Mouse (Mus musculus) forebrain, postnatal 0 days (tissue): ENCODE results near the gene Ugt1a5. TPM values are rescaled to one million over a fixed set of nuclear protein-coding genes. Genes with fewer than 3 reads are reported as not detected.

Experiments
- ATAC-seq: fragments of 200-750 bp; cut with Nextera tagmentation; 2 replicates; pipeline ENCODE4 v1.8.0; 2017; ENCODE audit warnings: mild to moderate bottlenecking, moderate library complexity
- DNase-seq: peaks from one replicate; pipeline ENCODE4 v3.0.0-alpha.2; 2015
- H3K27ac ChIP-seq: fragments of 300-500 bp; sonication (generic); 2 replicates; pipeline ENCODE4 v1.5.1; 2014; ENCODE audit warnings: low read depth, mild to moderate bottlenecking, antibody characterized with exemption, low read length, moderate library complexity, mixed read lengths
- H3K27me3 ChIP-seq: fragments of 300-500 bp; sonication (generic); 2 replicates; pipeline ENCODE4 v1.6.1; 2014; ENCODE audit warnings: mild to moderate bottlenecking, low read length, mixed read lengths; ENCODE audit not compliant: insufficient read depth
- H3K36me3 ChIP-seq: fragments of 300-500 bp; sonication (generic); 2 replicates; pipeline ENCODE4 v1.6.1; 2014; ENCODE audit warnings: mild to moderate bottlenecking, moderate library complexity; ENCODE audit not compliant: insufficient read depth
- H3K4me1 ChIP-seq: fragments of 300-500 bp; sonication (generic); 2 replicates; pipeline ENCODE4 v1.6.1; 2014; ENCODE audit warnings: antibody characterized with exemption; ENCODE audit not compliant: insufficient read depth
- H3K4me2 ChIP-seq: fragments of 300-500 bp; sonication (generic); 2 replicates; pipeline ENCODE4 v1.6.1; 2014; ENCODE audit warnings: low read depth, mild to moderate bottlenecking, moderate library complexity
- H3K4me3 ChIP-seq: fragments of 300-500 bp; sonication (generic); 2 replicates; pipeline ENCODE4 v1.5.1; 2014; ENCODE audit warnings: low read depth, low read length, mixed read lengths
- H3K9ac ChIP-seq: fragments of 300-500 bp; sonication (generic); 2 replicates; pipeline ENCODE4 v1.6.1; 2014; ENCODE audit warnings: mild to moderate bottlenecking
- H3K9me3 ChIP-seq: fragments of 300-500 bp; sonication (generic); 2 replicates; pipeline ENCODE4 v1.6.1; 2016; ENCODE audit warnings: low read length
- CTCF ChIP-seq: sonication (generic); IDR thresholded peaks from 2 replicates; pipeline ENCODE4 v1.5.1; 2016; ENCODE audit warnings: antibody characterized with exemption, control low read depth, low read depth
- WGBS: fragments of 180-500 bp; shearing (Covaris S2); extraction: QIAGEN DNeasy Blood & Tissue Kit; methylation state at CpG from one replicate; pipeline ENCODE4 v1.1.7; 2014; 5-methylcytosine and 5-hydroxymethylcytosine counted together
- polyA plus RNA-seq: library from polyadenylated mRNA; unstranded; fragments of >200 nt; fragmentation: Nextera tagmentation; extraction: Ambion mirVana; gene quantifications from 2 replicates; pipeline ENCODE4 v1.2.1, GENCODE M21; 2015
- total RNA-seq: library from RNA; depleted of rRNA; stranded (reverse); fragments of >200 nt; gene quantifications from 2 replicates; pipeline ENCODE4 v1.2.3, GENCODE M21; 2014

Ugt1a5 gene
- total and polyA plus RNA-seq, 2 experiments from 2014 or later, result not detected

GRCm38 (mm10) chr1:88240579-88240978 is 74.8 kb downstream of the Ugt1a5 start:
- Histone ChIP-seq H3K4me3 (no peak overlapping the region), H3K27ac (no peak overlapping the region), H3K36me3 (no peaks in the 10 kb centered on the region), H3K27me3 (no peaks in the 10 kb centered on the region), H3K4me2 (no peak overlapping the region), H3K4me1 (no peaks in the 10 kb centered on the region), H3K9ac (no peak overlapping the region), H3K9me3 (peaks cover 97% of the 10 kb centered on the region)
- no peak for ATAC-seq
- 74% methylated on average over 4 of the region's 4 CpGs for WGBS
- no peak for TF ChIP-seq CTCF
- DNase-seq, result no peak

GRCm38 (mm10) chr1:88243861-88244260 is 78.0 kb downstream of the Ugt1a5 start:
- Histone ChIP-seq H3K27ac (no peak overlapping the region), H3K4me1 (no peaks in the 10 kb centered on the region), H3K36me3 (no peaks in the 10 kb centered on the region), H3K27me3 (no peaks in the 10 kb centered on the region), H3K9me3 (peaks cover 100% of the 10 kb centered on the region), H3K4me3 (no peak overlapping the region), H3K4me2 (no peak overlapping the region), H3K9ac (no peak overlapping the region)
- WGBS, result 69% methylated on average over 5 of the region's 5 CpGs
- no peak for TF ChIP-seq CTCF
- ATAC-seq, result no peak
- no peak for DNase-seq

DNA sequence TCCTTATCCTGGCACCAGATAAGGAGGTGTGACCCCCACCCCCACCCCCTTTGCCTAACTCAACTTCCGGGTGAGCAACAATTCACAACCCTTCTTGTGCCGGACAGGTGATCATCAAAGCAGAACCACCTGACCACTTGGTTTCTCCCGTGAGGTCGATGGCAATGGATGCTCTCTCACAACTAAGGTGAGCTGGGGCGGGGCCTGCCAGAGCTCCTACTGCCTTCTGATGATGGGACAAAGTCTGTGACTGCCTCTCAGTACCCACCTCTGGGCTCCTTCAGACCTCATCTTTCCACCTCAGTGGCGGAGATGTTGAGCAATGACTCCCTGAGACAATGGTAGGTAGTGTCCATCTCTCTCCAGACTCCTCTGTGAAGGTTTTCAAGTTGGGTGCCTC is 80.1 kb downstream of the Ugt1a5 start:
- H3K4me3 ChIP-seq, result no peak overlapping the region
- H3K4me2 ChIP-seq, result no peak overlapping the region
- H3K9me3 ChIP-seq, result peaks cover 100% of the 10 kb centered on the region
- no peaks in the 10 kb centered on the region for H3K36me3 ChIP-seq
- no peak overlapping the region for H3K9ac ChIP-seq
- no peaks in the 10 kb centered on the region for H3K4me1 ChIP-seq
- H3K27me3 ChIP-seq, result no peaks in the 10 kb centered on the region
- DNase-seq (no peak), ATAC-seq (no peak)
- TF ChIP-seq CTCF, result no peak
- 80% methylated on average over 6 of the region's 6 CpGs for WGBS
- H3K27ac ChIP-seq, result no peak overlapping the region

DNA sequence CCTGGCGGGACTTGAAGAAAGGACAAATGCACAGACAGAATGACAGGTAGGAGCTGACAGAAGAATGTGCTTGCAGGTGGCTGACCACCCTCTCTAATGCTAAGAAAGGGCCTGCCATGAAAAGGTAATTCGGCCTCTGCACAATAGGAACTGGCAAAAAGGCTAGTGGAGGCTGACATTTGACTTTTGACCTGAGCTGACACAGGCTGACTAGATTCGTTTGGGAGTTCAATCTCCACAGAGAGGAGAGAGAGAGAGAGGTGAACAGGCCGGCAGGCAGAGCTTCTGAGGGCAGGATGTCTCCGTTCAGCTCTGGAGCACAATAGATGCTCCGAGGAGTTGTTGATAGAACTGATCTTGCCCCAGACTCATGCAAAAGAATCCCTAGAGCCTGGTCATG is 80.6 kb downstream of the Ugt1a5 start:
- Histone ChIP-seq H3K9ac (no peak overlapping the region), H3K4me3 (no peak overlapping the region), H3K27me3 (no peaks in the 10 kb centered on the region), H3K9me3 (peaks cover 100% of the 10 kb centered on the region), H3K4me1 (no peaks in the 10 kb centered on the region), H3K4me2 (no peak overlapping the region), H3K27ac (no peak overlapping the region), H3K36me3 (no peaks in the 10 kb centered on the region)
- ATAC-seq, result no peak
- WGBS, result 43% methylated on average over 6 of the region's 6 CpGs
- no peak for TF ChIP-seq CTCF
- DNase-seq, result no peak

DNA sequence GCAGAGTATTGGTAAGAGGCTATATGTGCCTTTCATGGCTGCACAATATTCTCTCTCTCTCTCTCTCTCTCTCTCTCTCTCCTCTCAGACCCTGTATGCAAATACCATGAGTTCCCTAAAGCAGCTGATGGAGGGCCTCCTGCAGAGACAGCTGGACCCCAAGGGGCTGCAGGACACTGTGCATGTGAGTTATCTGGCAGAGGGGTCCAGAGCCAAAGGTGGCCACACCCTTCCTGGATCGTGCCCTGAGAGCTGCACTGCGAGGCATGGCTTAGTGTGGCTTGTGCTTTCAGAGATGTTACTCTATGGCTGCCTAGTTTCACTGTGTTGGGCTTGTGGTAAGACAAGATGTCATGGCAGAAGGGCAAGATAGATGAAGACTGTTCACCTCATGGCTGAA is 81.8 kb downstream of the Ugt1a5 start:
- H3K9me3 ChIP-seq, result peaks cover 96% of the 10 kb centered on the region
- ATAC-seq, result no peak
- no peak overlapping the region for H3K4me3 ChIP-seq
- no peaks in the 10 kb centered on the region for H3K27me3 ChIP-seq
- H3K9ac ChIP-seq, result no peak overlapping the region
- no peaks in the 10 kb centered on the region for H3K4me1 ChIP-seq
- no peak overlapping the region for H3K27ac ChIP-seq
- 46% methylated on average over 2 of the region's 2 CpGs for WGBS
- TF ChIP-seq CTCF, result no peak
- DNase-seq, result no peak
- H3K36me3 ChIP-seq, result no peaks in the 10 kb centered on the region
- no peak overlapping the region for H3K4me2 ChIP-seq

DNA sequence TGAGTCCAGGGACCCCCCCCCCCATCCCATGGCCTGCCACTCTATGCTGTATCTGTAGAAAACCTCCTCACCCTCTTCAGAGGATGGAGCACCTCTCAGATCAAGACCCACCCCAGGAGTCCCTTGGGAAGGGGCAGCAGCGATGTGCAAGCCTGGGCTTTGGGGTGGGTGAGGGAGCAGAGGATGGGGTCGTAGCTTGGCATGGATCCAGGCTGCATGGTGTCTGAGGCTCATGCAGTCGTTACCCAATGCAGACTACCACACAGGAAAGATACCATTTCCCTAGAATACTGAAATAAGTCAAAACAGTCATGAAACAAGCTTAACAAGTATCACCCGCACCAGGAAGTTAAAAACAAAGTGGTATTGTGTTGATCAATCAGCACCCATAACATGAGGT is 82.8 kb downstream of the Ugt1a5 start:
- DNase-seq (no peak), ATAC-seq (no peak)
- Histone ChIP-seq H3K4me1 (no peaks in the 10 kb centered on the region), H3K9ac (no peak overlapping the region), H3K4me3 (no peak overlapping the region), H3K4me2 (no peak overlapping the region), H3K27ac (no peak overlapping the region), H3K27me3 (no peaks in the 10 kb centered on the region), H3K9me3 (peaks cover 96% of the 10 kb centered on the region), H3K36me3 (no peaks in the 10 kb centered on the region)
- WGBS, result 64% methylated on average over 4 of the region's 4 CpGs
- TF ChIP-seq CTCF, result no peak

DNA sequence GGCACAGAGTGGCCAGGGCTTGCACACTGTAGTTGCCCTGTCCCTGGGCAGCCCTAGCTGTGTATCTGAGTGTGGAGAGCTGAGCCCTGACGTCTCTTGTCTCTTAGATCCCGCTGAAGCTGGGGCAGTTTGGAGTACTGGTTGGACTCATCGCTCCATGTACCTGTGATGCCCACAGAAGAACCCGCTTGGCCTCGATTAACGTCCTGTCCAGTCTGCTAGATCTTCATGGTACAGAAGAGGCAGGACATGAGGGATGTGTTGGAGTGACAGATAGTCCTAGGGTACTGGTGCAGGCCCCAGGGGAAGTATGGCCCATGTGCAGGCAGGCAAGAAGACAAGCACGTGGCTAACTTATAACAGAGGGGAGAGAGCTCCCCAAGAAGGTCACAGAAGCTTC is 83.8 kb downstream of the Ugt1a5 start:
- Histone ChIP-seq H3K27ac (no peak overlapping the region), H3K4me2 (no peak overlapping the region), H3K4me3 (no peak overlapping the region), H3K9ac (no peak overlapping the region), H3K9me3 (peaks cover 96% of the 10 kb centered on the region), H3K36me3 (no peaks in the 10 kb centered on the region), H3K4me1 (no peaks in the 10 kb centered on the region), H3K27me3 (no peaks in the 10 kb centered on the region)
- no peak for DNase-seq
- WGBS, result 80% methylated on average over 7 of the region's 7 CpGs
- no peak for TF ChIP-seq CTCF
- ATAC-seq, result no peak

- no peaks in the 10 kb centered on the region for H3K4me1 ChIP-seq
- no peak overlapping the region for H3K4me2 ChIP-seq
- no peaks in the 10 kb centered on the region for H3K36me3 ChIP-seq
- DNase-seq (no peak), ATAC-seq (no peak)
- no peak overlapping the region for H3K9ac ChIP-seq
- H3K27me3 ChIP-seq, result no peaks in the 10 kb centered on the region
- no peak for TF ChIP-seq CTCF
- H3K4me3 ChIP-seq, result no peak overlapping the region
- H3K9me3 ChIP-seq, result peaks cover 96% of the 10 kb centered on the region
- 83% methylated on average over 5 of the region's 5 CpGs for whole genome bisulfite sequencing
- H3K27ac ChIP-seq, result no peak overlapping the region
Observed at GRCm38 (mm10) chr1:88250023-88250422, 84.2 kb downstream of the Ugt1a5 start.
